Mouse (Mus musculus): ENCODE results near the gene Ssr1.

Gene Ssr1

GRCm38 (mm10) chr13:37993704-37994404, at the start of gene Ssr1:
Gene Ssr1 (minus strand): TSS chr13:37994217.
- H3K36me3 ChIP-seq (ENCODE audit: control insufficient read depth, insufficient read depth, low read length, poor library complexity, severe bottlenecking), result peaks cover 3% of the 10 kb centered on the region
- no peaks in the 10 kb centered on the region for H3K27me3 ChIP-seq (ENCODE audit: control insufficient read depth, insufficient read depth, low read length, poor library complexity, severe bottlenecking)

GRCm38 (mm10) chr13:38037811-38038210, 43.8 kb upstream of the Ssr1 start:
- no peaks in the 10 kb centered on the region for H3K27me3 ChIP-seq (ENCODE audit: control insufficient read depth, insufficient read depth, low read length, poor library complexity, severe bottlenecking)
- peaks cover 6% of the 10 kb centered on the region for H3K36me3 ChIP-seq (ENCODE audit: control insufficient read depth, insufficient read depth, low read length, poor library complexity, severe bottlenecking)
- peak; percentile 37 for DNase-seq (ENCODE audit: low read depth, low spot score)

More at GRCm38 (mm10) chr13:37993704-37994404, at the start of gene Ssr1:
- DNase-seq (ENCODE audit: low read depth, low spot score), result peak; percentile 95

- Histone ChIP-seq H3K27me3 (ENCODE audit: control insufficient read depth, insufficient read depth, low read length, poor library complexity, severe bottlenecking) (no peaks in the 10 kb centered on the region), H3K36me3 (ENCODE audit: control insufficient read depth, insufficient read depth, low read length, poor library complexity, severe bottlenecking) (peaks cover 4% of the 10 kb centered on the region)
- peak; percentile 98 for DNase-seq (ENCODE audit: low read depth, low spot score)
These were observed 43.1 kb upstream of the Ssr1 start, which contains the start of gene Cage1 for GRCm38 (mm10) chr13:38037044-38037687. Gene Cage1 (minus strand): TSS chr13:38037069.

- Histone ChIP-seq H3K27me3 (ENCODE audit: control insufficient read depth, insufficient read depth, low read length, poor library complexity, severe bottlenecking) (no peaks in the 10 kb centered on the region), H3K36me3 (ENCODE audit: control insufficient read depth, insufficient read depth, low read length, poor library complexity, severe bottlenecking) (0 out of 2 replicates have a peak, but pooled peaks cover 1% of the 10 kb centered on the region)
- DNase-seq (ENCODE audit: low read depth, low spot score), result no peak
These were observed 42.5 kb upstream of the Ssr1 start, which contains the start of gene Riok1 for GRCm38 (mm10) chr13:38036343-38037043. Gene Riok1 (plus strand): TSS chr13:38036995.

- DNase-seq (ENCODE audit: low read depth, low spot score), result peak; percentile 63
- no peaks in the 10 kb centered on the region for H3K36me3 ChIP-seq (ENCODE audit: control insufficient read depth, insufficient read depth, low read length, poor library complexity, severe bottlenecking)
- no peaks in the 10 kb centered on the region for H3K27me3 ChIP-seq (ENCODE audit: control insufficient read depth, insufficient read depth, low read length, poor library complexity, severe bottlenecking)
These were observed 34.4 kb upstream of the Ssr1 start for GRCm38 (mm10) chr13:38028407-38028806.

- no peaks in the 10 kb centered on the region for H3K27me3 ChIP-seq (ENCODE audit: control insufficient read depth, insufficient read depth, low read length, poor library complexity, severe bottlenecking)
- peak; percentile 73 for DNase-seq (ENCODE audit: low read depth, low spot score)
- no peaks in the 10 kb centered on the region for H3K36me3 ChIP-seq (ENCODE audit: control insufficient read depth, insufficient read depth, low read length, poor library complexity, severe bottlenecking)
These were observed 33.7 kb upstream of the Ssr1 start for GRCm38 (mm10) chr13:38027618-38028248.

GRCm38 (mm10) chr13:38025874-38026273, 31.9 kb upstream of the Ssr1 start:
- peak; percentile 59 for DNase-seq (ENCODE audit: low read depth, low spot score)
- no peaks in the 10 kb centered on the region for H3K27me3 ChIP-seq (ENCODE audit: control insufficient read depth, insufficient read depth, low read length, poor library complexity, severe bottlenecking)
- H3K36me3 ChIP-seq (ENCODE audit: control insufficient read depth, insufficient read depth, low read length, poor library complexity, severe bottlenecking), result no peaks in the 10 kb centered on the region

- Histone ChIP-seq H3K36me3 (ENCODE audit: control insufficient read depth, insufficient read depth, low read length, poor library complexity, severe bottlenecking) (no peaks in the 10 kb centered on the region), H3K27me3 (ENCODE audit: control insufficient read depth, insufficient read depth, low read length, poor library complexity, severe bottlenecking) (no peaks in the 10 kb centered on the region)
These were observed 24.8 kb upstream of the Ssr1 start for GRCm38 (mm10) chr13:38018791-38019190.

GRCm38 (mm10) chr13:38015591-38015990, 21.6 kb upstream of the Ssr1 start:
- Histone ChIP-seq H3K27me3 (ENCODE audit: control insufficient read depth, insufficient read depth, low read length, poor library complexity, severe bottlenecking) (no peaks in the 10 kb centered on the region), H3K36me3 (ENCODE audit: control insufficient read depth, insufficient read depth, low read length, poor library complexity, severe bottlenecking) (no peaks in the 10 kb centered on the region)
- no peak for DNase-seq (ENCODE audit: low read depth, low spot score)

More at GRCm38 (mm10) chr13:38018791-38019190, 24.8 kb upstream of the Ssr1 start:
- DNase-seq (ENCODE audit: low read depth, low spot score), result no peak

GRCm38 (mm10) chr13:38012436-38012835, 18.4 kb upstream of the Ssr1 start:
- DNase-seq (ENCODE audit: low read depth, low spot score), result no peak
- Histone ChIP-seq H3K36me3 (ENCODE audit: control insufficient read depth, insufficient read depth, low read length, poor library complexity, severe bottlenecking) (no peaks in the 10 kb centered on the region), H3K27me3 (ENCODE audit: control insufficient read depth, insufficient read depth, low read length, poor library complexity, severe bottlenecking) (no peaks in the 10 kb centered on the region)

GRCm38 (mm10) chr13:38010444-38010910, 16.5 kb upstream of the Ssr1 start:
- peak; percentile 60 for DNase-seq (ENCODE audit: low read depth, low spot score)

GRCm38 (mm10) chr13:38009721-38010408, 15.8 kb upstream of the Ssr1 start:
- Histone ChIP-seq H3K36me3 (ENCODE audit: control insufficient read depth, insufficient read depth, low read length, poor library complexity, severe bottlenecking) (no peaks in the 10 kb centered on the region), H3K27me3 (ENCODE audit: control insufficient read depth, insufficient read depth, low read length, poor library complexity, severe bottlenecking) (no peaks in the 10 kb centered on the region)
- DNase-seq (ENCODE audit: low read depth, low spot score), result peak; percentile 57

More at GRCm38 (mm10) chr13:38010444-38010910, 16.5 kb upstream of the Ssr1 start:
- Histone ChIP-seq H3K27me3 (ENCODE audit: control insufficient read depth, insufficient read depth, low read length, poor library complexity, severe bottlenecking) (no peaks in the 10 kb centered on the region), H3K36me3 (ENCODE audit: control insufficient read depth, insufficient read depth, low read length, poor library complexity, severe bottlenecking) (no peaks in the 10 kb centered on the region)

- H3K36me3 ChIP-seq (ENCODE audit: control insufficient read depth, insufficient read depth, low read length, poor library complexity, severe bottlenecking), result no peaks in the 10 kb centered on the region
- DNase-seq (ENCODE audit: low read depth, low spot score), result no peak
- no peaks in the 10 kb centered on the region for H3K27me3 ChIP-seq (ENCODE audit: control insufficient read depth, insufficient read depth, low read length, poor library complexity, severe bottlenecking)
These were observed 14.0 kb upstream of the Ssr1 start for GRCm38 (mm10) chr13:38007972-38008371.

GRCm38 (mm10) chr13:38002461-38002860, 8.4 kb upstream of the Ssr1 start:
- no peaks in the 10 kb centered on the region for H3K36me3 ChIP-seq (ENCODE audit: control insufficient read depth, insufficient read depth, low read length, poor library complexity, severe bottlenecking)
- H3K27me3 ChIP-seq (ENCODE audit: control insufficient read depth, insufficient read depth, low read length, poor library complexity, severe bottlenecking), result no peaks in the 10 kb centered on the region; the same call in 1 of the 2 replicates
- peak; percentile 30 for DNase-seq (ENCODE audit: low read depth, low spot score)

All from splenic B cell, adult 2 months (primary cell).